Mouse (Mus musculus) urinary bladder, adult 18-20 months (tissue): ENCODE measurements around the gene Ttc24.

Experiments
- DNase-seq, 2 experiments: peaks; one replicate each; pipeline ENCODE4 v3.0.0; 2022; ENCODE audit warnings: low spot score in 2 of 2, mixed read lengths in 2 of 2

Gene Ttc24

DNA sequence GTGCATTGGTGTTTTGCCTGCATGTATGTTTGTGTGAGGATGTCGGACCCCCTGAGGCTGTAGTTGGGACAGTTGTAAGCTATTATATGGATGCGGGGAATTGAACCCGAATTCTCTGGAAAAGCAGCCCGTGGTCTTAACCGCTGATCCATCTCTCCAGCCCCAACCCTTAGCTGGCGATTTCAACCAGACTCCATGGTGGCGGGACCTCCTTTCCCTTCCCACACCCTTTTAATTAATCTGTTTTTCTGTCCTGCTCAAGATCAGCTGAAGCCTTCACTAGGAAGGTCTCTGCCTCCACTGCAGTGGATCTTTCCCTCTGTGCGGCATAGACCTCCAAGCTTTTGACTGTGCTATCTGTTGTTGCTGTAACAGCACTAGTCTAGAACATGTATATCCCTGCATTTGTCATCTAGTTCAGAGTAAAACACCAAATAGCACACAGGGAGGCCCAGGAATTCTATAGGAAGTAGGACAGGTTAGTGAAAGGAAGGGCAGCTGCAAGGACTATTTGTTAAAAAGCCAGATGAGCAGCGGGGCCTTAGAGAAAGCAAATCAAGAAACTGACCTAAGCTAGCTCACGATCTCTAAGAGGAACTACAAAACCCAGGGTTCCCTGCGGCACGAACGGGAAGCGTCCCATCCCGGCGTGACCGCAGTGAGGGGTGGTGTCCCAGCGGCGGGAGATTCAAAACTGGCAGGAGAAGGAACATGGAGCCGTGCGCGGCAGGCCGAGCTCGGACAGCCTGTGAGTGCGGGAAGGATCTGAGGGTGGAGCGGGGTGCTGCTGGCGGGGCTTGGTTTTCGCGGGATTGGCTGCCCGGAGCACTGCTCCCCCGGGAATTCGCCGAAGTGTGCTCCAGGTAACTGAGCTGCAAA lies 3.5 kb upstream of the Ttc24 start, which contains the start of gene Iqgap3:
Gene Iqgap3, plus strand, starts transcription at position 627 of the 879 bp plus-strand sequence.
- peak; percentile 71 to 80 for DNase-seq

- DNase-seq = no peak
These were observed 663 bp downstream of the Ttc24 start for GRCm38 (mm10) chr3:88077441-88077840.

GRCm38 (mm10) chr3:88074766-88075165 lies 3.3 kb downstream of the Ttc24 start:
- DNase-seq = no peak

GRCm38 (mm10) chr3:88074351-88074750 lies 3.8 kb downstream of the Ttc24 start:
- DNase-seq = no peak

- no peak for DNase-seq
These were observed 4.5 kb downstream of the Ttc24 start for GRCm38 (mm10) chr3:88073631-88074030.

GRCm38 (mm10) chr3:88071783-88072182 lies 6.3 kb downstream of the Ttc24 start:
- peak; percentile 70 to 87 for DNase-seq

GRCm38 (mm10) chr3:88068386-88068785 lies 9.7 kb downstream of the Ttc24 start:
- DNase-seq = no peak

- DNase-seq = peak; percentile 78 to 84
These were observed 20.0 kb downstream of the Ttc24 start, which contains the start of gene Naxe for GRCm38 (mm10) chr3:88057902-88058696. Naxe (minus strand) TSS chr3:88058495.

DNA sequence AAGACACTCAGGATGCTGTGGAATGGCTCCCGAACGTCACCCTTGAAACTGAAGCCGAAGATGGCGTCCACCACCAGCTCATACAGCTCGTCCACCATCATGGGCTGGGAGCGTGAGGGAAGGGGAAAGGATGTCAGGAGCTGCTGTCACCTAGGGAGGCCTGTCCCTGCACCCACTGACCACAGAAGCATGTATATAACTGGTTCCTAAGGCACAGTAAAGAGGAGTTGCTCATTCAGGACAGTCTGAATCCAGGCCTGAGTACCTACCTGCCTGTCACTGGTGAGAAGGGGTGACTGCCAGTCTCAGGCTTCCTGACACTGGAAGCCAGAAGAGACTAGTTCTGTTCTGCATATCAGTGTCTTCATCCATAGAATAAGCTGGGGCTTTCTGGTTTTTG lies 21.1 kb downstream of the Ttc24 start:
- no peak for DNase-seq

DNA sequence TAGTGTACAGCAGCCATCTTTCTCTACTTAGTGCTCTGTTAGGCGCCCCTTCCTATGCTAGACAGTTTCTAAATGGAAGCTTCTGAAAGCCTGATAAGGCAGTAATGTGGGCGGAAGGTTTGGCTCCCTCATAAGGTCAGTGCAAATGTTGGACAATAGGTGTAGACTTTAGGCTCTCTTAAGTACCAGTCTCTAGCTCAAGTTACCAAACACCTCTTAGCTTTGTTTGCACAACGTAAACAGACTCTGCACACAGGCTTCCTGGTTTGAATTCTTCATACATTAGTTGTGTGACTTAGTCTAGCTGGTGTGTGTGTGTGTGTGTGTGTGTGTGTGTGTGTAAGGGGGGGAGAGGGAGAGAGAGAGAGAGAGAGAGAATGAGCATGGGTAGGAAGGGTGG lies 28.6 kb downstream of the Ttc24 start:
- peak in 1 of 2 experiments; percentile 6 for DNase-seq

DNA sequence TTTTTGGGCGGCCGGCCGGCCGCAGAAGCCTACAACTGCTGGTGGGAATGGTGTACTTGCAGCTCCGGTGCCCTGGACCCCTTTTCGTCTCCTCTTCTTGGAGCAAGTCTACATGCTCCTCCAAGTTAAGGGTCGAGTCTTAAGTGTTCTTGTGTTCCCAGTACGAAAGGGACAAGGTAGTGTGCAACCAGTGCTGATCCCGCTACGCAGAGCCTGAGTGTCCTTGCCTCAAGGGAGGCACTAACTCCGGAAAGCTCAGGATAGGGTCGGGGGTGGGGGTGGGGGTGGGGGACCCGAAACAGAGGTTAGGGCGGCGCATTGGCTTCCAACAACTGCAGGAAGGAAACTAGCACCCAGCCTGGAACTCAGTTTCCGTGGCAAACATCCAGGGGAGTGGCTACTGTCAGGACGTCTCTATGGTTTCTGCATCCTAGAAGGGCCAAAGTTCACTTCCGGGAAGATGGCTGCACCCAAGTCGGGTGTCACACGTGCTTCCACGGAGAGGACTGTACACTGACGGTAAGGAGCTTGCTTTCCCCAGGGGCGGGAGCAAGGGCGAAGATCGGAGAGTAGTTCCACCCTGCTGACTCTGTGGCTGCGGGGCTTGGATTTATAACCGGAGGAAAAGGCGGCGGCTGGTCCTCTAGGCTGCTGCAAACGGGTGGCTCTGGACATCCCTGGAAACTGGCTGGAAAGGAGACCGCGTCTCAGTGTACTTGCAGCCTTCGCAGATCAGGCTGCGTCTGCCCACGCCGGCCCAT lies 35.3 kb downstream of the Ttc24 start, which contains the start of gene Gpatch4:
Gene Gpatch4, plus strand, starts transcription at position 448 of the 761 bp plus-strand sequence.
- peak; percentile 72 to 79 for DNase-seq

DNA sequence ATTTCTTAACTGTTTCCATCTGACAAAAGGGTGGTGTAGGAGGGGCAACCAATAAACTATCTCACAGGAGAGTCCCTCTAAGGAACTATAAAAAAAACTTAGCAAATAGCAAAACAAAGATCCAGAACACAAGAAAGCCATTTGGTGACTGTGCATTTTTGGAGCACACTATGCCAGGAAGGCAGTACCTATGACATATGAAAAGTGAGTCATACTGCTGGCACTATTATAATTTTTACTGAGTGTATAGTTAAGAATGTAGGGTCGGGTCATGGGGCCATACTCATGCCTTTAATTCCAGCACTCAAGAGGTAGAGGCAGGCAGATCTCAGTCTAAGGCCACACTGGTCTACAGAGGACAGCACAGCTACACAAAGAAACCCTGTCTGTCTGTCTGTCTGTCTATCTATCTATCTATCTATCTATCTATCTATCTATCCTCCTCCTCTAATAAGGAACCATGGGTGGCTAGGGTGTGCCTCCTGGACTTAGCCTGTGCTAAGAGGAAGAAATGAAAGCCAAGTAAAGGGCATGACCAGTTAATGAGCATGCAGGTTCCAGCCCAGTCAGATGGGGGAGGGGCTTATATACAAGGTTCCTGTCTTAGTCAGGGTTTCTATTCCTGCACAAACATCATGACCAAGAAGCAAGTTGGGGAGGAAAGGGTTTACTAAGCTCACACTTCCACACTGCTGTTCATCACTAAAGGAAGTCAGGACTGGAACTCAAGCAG lies 42.4 kb downstream of the Ttc24 start:
- DNase-seq = no peak

- DNase-seq = no peak
These were observed 44.6 kb downstream of the Ttc24 start for GRCm38 (mm10) chr3:88033506-88033905.

- DNase-seq = peak in 1 of 2 experiments; percentile 41
These were observed 47.3 kb downstream of the Ttc24 start for GRCm38 (mm10) chr3:88030608-88031395.

GRCm38 (mm10) chr3:88027434-88028186 lies 50.5 kb downstream of the Ttc24 start, which contains the start of gene Hapln2:
Hapln2 (minus strand) TSS chr3:88027583.
- no peak for DNase-seq

DNA sequence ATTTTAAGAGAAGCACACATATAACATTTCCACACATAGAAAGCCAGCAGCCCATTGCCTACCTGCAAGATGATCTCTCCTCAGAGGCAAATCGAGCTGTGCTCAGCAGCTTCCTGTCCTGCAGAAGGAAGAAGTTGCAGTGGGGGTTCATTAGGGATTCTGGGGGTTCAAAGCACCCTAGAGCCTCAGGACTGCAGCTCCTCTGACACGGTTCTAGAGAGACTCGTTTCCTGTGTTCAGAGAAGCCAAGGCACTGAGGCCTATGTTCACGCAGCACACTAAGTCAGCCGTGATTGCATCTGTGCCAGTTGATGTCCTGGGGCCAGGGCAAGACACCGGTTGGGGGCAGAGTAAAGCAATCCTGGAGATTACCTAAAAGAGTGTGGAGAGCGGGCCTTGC lies 51.3 kb downstream of the Ttc24 start:
- no peak for DNase-seq

- DNase-seq = no peak
These were observed 54.7 kb downstream of the Ttc24 start for GRCm38 (mm10) chr3:88023192-88024074.
